Mouse (Mus musculus): ENCODE results near the gene Tcf12. TPM values are rescaled to one million over a fixed set of nuclear protein-coding genes. Genes with fewer than 3 reads are reported as not detected.

The Tcf12 gene
- polyA plus RNA-seq, 1 experiment from 2014 or later: 80.0 TPM

DNA sequence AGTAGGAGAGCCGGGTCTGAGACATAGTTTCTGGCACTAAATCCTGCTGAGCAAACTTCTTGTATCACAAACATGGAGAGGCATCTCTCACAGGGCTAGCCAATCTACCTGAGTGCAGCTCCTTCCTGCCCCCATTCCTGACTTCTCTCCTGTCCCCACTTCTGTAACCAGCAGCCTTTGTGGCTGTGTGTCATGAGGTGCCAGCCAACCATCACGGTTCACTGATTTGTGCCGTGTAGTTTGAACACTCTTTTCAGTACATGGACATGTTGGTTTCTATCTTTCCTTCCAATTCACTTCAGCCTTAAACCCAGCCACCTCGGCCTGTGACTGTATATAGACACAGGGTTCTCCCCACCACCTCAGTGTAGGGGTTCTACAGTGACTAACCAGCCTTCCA, 280.7 kb downstream of the Tcf12 start:
- 81% methylated on average over 4 of the region's 4 CpGs for whole genome bisulfite sequencing
- no peak overlapping the region for H3K9ac ChIP-seq (replicated peaks; ENCODE audit: low read depth, low read length)

GRCm38 (mm10) chr9:71830365-71830764, 281.3 kb downstream of the Tcf12 start:
- Histone ChIP-seq H3K4me3 (ENCODE audit: low read depth, low read length) (no peak overlapping the region), H3K27me3 (ENCODE audit: control insufficient read depth, insufficient read depth, low read length) (no peaks in the 10 kb centered on the region), H3K9me3 (ENCODE audit: control insufficient read depth, low read depth, low read length) (no peaks in the 10 kb centered on the region), H3K9ac (replicated peaks; ENCODE audit: low read depth, low read length) (no peak overlapping the region), H3K36me3 (ENCODE audit: control insufficient read depth, insufficient read depth, low read length) (no peaks in the 10 kb centered on the region), H3K4me1 (ENCODE audit: control insufficient read depth, insufficient read depth, low read length) (peaks cover 2% of the 10 kb centered on the region; the same call in 1 of the 2 replicates), H3K27ac (ENCODE audit: low read length) (no peak overlapping the region), H3K4me2 (replicated peaks; ENCODE audit: low read depth, low read length) (no peak overlapping the region)
- WGBS: 83% methylated on average over 5 of the region's 5 CpGs
- no peak for ATAC-seq (ENCODE audit: insufficient number of reproducible peaks, insufficient read depth, low FRiP score, low read depth)

More for the DNA sequence above, 280.7 kb downstream of the Tcf12 start:
- Histone ChIP-seq H3K27ac (ENCODE audit: low read length) (no peak overlapping the region), H3K4me3 (ENCODE audit: low read depth, low read length) (no peak overlapping the region), H3K4me1 (ENCODE audit: control insufficient read depth, insufficient read depth, low read length) (peaks cover 5% of the 10 kb centered on the region; the same call in 1 of the 2 replicates), H3K9me3 (ENCODE audit: control insufficient read depth, low read depth, low read length) (no peaks in the 10 kb centered on the region), H3K4me2 (replicated peaks; ENCODE audit: low read depth, low read length) (no peak overlapping the region), H3K27me3 (ENCODE audit: control insufficient read depth, insufficient read depth, low read length) (no peaks in the 10 kb centered on the region), H3K36me3 (ENCODE audit: control insufficient read depth, insufficient read depth, low read length) (no peaks in the 10 kb centered on the region)
- no peak for ATAC-seq (ENCODE audit: insufficient number of reproducible peaks, insufficient read depth, low FRiP score, low read depth)

DNA sequence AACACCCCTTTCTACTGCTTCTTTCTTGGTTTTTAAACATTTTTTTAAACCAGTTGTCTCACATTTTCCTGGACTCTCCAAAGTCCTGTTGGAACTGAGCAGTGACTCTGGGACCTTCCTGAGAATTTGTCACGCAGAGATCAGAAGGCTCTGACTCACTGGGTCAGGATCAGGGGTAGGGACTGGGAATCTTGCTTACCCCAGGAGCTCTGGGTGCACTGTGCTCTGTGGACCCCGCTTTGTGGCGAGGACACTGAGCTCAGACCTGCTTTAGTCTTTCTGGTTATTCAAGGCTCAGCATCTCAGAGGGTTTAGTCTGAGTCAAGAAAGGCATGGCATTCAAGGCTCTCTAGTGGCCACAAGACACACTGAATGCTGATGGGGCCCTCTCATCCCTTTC, 281.9 kb downstream of the Tcf12 start:
- ATAC-seq (ENCODE audit: insufficient number of reproducible peaks, insufficient read depth, low FRiP score, low read depth): no peak
- Histone ChIP-seq H3K9me3 (ENCODE audit: control insufficient read depth, low read depth, low read length) (no peaks in the 10 kb centered on the region), H3K27me3 (ENCODE audit: control insufficient read depth, insufficient read depth, low read length) (no peaks in the 10 kb centered on the region), H3K4me2 (replicated peaks; ENCODE audit: low read depth, low read length) (no peak overlapping the region), H3K4me3 (ENCODE audit: low read depth, low read length) (no peak overlapping the region), H3K27ac (ENCODE audit: low read length) (no peak overlapping the region), H3K9ac (replicated peaks; ENCODE audit: low read depth, low read length) (no peak overlapping the region), H3K4me1 (ENCODE audit: control insufficient read depth, insufficient read depth, low read length) (no peaks in the 10 kb centered on the region), H3K36me3 (ENCODE audit: control insufficient read depth, insufficient read depth, low read length) (no peaks in the 10 kb centered on the region)
- 80% methylated on average over 3 of the region's 3 CpGs for WGBS

- 44% methylated on average over 6 of the region's 6 CpGs for WGBS
- no peak overlapping the region for H3K9ac ChIP-seq (replicated peaks; ENCODE audit: low read depth, low read length)
- no peaks in the 10 kb centered on the region for H3K36me3 ChIP-seq (ENCODE audit: control insufficient read depth, insufficient read depth, low read length)
- H3K27ac ChIP-seq (ENCODE audit: low read length): no peak overlapping the region
- H3K9me3 ChIP-seq (ENCODE audit: control insufficient read depth, low read depth, low read length): no peaks in the 10 kb centered on the region
- no peak overlapping the region for H3K4me3 ChIP-seq (ENCODE audit: low read depth, low read length)
- no peak for ATAC-seq (ENCODE audit: insufficient number of reproducible peaks, insufficient read depth, low FRiP score, low read depth)
- H3K4me1 ChIP-seq (ENCODE audit: control insufficient read depth, insufficient read depth, low read length): no peaks in the 10 kb centered on the region
- H3K4me2 ChIP-seq (replicated peaks; ENCODE audit: low read depth, low read length): no peak overlapping the region
- H3K27me3 ChIP-seq (ENCODE audit: control insufficient read depth, insufficient read depth, low read length): no peaks in the 10 kb centered on the region
These were observed 282.5 kb downstream of the Tcf12 start for GRCm38 (mm10) chr9:71829137-71829536.

GRCm38 (mm10) chr9:71827371-71827770, 284.3 kb downstream of the Tcf12 start:
- no peaks in the 10 kb centered on the region for H3K4me1 ChIP-seq (ENCODE audit: control insufficient read depth, insufficient read depth, low read length)
- WGBS: 92% methylated on average over 5 of the region's 5 CpGs
- no peak overlapping the region for H3K9ac ChIP-seq (replicated peaks; ENCODE audit: low read depth, low read length)
- no peak overlapping the region for H3K4me2 ChIP-seq (replicated peaks; ENCODE audit: low read depth, low read length)
- no peaks in the 10 kb centered on the region for H3K27me3 ChIP-seq (ENCODE audit: control insufficient read depth, insufficient read depth, low read length)
- H3K4me3 ChIP-seq (ENCODE audit: low read depth, low read length): no peak overlapping the region
- no peaks in the 10 kb centered on the region for H3K36me3 ChIP-seq (ENCODE audit: control insufficient read depth, insufficient read depth, low read length)
- no peak for ATAC-seq (ENCODE audit: insufficient number of reproducible peaks, insufficient read depth, low FRiP score, low read depth)
- H3K9me3 ChIP-seq (ENCODE audit: control insufficient read depth, low read depth, low read length): no peaks in the 10 kb centered on the region
- H3K27ac ChIP-seq (ENCODE audit: low read length): no peak overlapping the region

DNA sequence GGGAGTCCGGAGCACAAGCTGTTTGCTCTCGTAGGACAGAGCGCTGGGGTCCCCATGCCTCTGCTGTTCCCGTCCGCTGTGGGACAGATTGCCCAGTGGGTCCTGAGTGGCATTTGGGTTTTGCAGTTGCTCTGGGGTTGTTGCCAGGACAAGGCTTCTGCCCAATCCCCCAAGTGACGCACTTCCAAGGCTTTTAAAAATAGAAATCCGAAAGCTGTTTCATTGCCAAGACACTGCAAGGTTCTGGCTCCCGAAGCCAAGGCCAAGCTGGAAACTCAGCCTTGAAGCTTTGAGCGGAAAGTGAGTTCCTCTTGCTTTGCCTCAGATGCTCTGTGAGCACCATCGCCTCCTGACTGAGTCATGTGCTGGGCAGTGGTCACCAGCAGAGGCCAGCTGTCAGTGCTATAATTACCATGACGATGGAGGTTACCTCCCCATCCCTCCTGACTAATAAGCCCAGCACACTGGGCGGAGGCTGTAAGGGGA, 285.6 kb downstream of the Tcf12 start:
- Histone ChIP-seq H3K4me1 (ENCODE audit: control insufficient read depth, insufficient read depth, low read length) (no peaks in the 10 kb centered on the region), H3K4me2 (replicated peaks; ENCODE audit: low read depth, low read length) (no peak overlapping the region), H3K9me3 (ENCODE audit: control insufficient read depth, low read depth, low read length) (no peaks in the 10 kb centered on the region), H3K27ac (ENCODE audit: low read length) (no peak overlapping the region), H3K27me3 (ENCODE audit: control insufficient read depth, insufficient read depth, low read length) (no peaks in the 10 kb centered on the region), H3K4me3 (ENCODE audit: low read depth, low read length) (no peak overlapping the region), H3K9ac (replicated peaks; ENCODE audit: low read depth, low read length) (no peak overlapping the region), H3K36me3 (ENCODE audit: control insufficient read depth, insufficient read depth, low read length) (no peaks in the 10 kb centered on the region)
- WGBS: 63% methylated on average over 12 of the region's 12 CpGs
- ATAC-seq (ENCODE audit: insufficient number of reproducible peaks, insufficient read depth, low FRiP score, low read depth): no peak

GRCm38 (mm10) chr9:71822003-71822402, 289.7 kb downstream of the Tcf12 start:
- WGBS: 79% methylated on average over 3 of the region's 3 CpGs
- ATAC-seq (ENCODE audit: insufficient number of reproducible peaks, insufficient read depth, low FRiP score, low read depth): no peak

DNA sequence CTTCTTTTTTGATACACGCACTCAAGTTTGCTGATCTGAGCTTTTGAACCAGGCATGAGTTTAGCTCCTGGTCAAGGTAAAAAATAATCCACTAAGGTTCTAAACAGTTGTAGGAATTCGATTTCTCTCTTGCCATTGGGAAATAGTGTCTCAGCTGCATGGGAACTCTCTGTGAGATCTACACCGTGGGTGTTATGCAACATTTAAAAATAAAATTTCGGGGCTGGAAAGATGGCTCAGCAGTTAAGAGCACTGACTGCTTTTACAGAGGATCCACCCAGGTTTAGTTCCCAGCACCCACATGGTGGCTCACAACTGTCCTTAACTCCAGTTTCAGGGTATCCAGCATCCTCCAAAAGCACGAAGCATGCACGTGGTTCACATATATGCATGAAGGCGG, 293.2 kb downstream of the Tcf12 start:
- Histone ChIP-seq H3K36me3 (ENCODE audit: control insufficient read depth, insufficient read depth, low read length) (no peaks in the 10 kb centered on the region), H3K4me2 (replicated peaks; ENCODE audit: low read depth, low read length) (no peak overlapping the region), H3K4me1 (ENCODE audit: control insufficient read depth, insufficient read depth, low read length) (no peaks in the 10 kb centered on the region), H3K4me3 (ENCODE audit: low read depth, low read length) (no peak overlapping the region), H3K27ac (ENCODE audit: low read length) (no peak overlapping the region), H3K9me3 (ENCODE audit: control insufficient read depth, low read depth, low read length) (no peaks in the 10 kb centered on the region), H3K27me3 (ENCODE audit: control insufficient read depth, insufficient read depth, low read length) (no peaks in the 10 kb centered on the region), H3K9ac (replicated peaks; ENCODE audit: low read depth, low read length) (no peak overlapping the region)
- no peak for ATAC-seq (ENCODE audit: insufficient number of reproducible peaks, insufficient read depth, low FRiP score, low read depth)
- WGBS: 87% methylated on average over 7 of the region's 7 CpGs

More at GRCm38 (mm10) chr9:71822003-71822402, 289.7 kb downstream of the Tcf12 start:
- no peaks in the 10 kb centered on the region for H3K27me3 ChIP-seq (ENCODE audit: control insufficient read depth, insufficient read depth, low read length)
- no peak overlapping the region for H3K4me2 ChIP-seq (replicated peaks; ENCODE audit: low read depth, low read length)
- no peak overlapping the region for H3K27ac ChIP-seq (ENCODE audit: low read length)
- no peaks in the 10 kb centered on the region for H3K9me3 ChIP-seq (ENCODE audit: control insufficient read depth, low read depth, low read length)
- H3K36me3 ChIP-seq (ENCODE audit: control insufficient read depth, insufficient read depth, low read length): no peaks in the 10 kb centered on the region
- no peak overlapping the region for H3K9ac ChIP-seq (replicated peaks; ENCODE audit: low read depth, low read length)
- no peak overlapping the region for H3K4me3 ChIP-seq (ENCODE audit: low read depth, low read length)
- no peaks in the 10 kb centered on the region for H3K4me1 ChIP-seq (ENCODE audit: control insufficient read depth, insufficient read depth, low read length)

DNA sequence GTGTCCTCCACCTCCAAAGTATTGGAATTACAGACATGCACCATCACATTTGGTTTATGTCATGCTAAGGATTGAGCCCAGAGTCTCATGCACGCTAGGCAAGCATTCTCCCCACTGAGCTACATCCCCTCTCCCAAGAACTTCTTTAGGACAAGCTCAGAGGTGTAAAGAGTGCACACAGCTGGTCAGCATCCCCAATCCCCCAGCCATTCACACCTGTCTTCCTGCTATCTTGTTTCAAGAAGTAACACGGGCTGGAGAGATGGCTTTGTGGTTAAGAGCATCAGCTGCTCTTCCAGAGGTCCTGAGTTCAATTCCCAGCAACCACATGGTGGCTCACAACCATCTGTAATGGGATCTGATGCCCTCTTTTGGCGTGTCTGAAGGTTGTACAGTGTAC, 295.6 kb downstream of the Tcf12 start:
- no peak overlapping the region for H3K4me2 ChIP-seq (replicated peaks; ENCODE audit: low read depth, low read length)
- H3K4me3 ChIP-seq (ENCODE audit: low read depth, low read length): no peak overlapping the region
- H3K27ac ChIP-seq (ENCODE audit: low read length): no peak overlapping the region
- no peaks in the 10 kb centered on the region for H3K36me3 ChIP-seq (ENCODE audit: control insufficient read depth, insufficient read depth, low read length)
- H3K27me3 ChIP-seq (ENCODE audit: control insufficient read depth, insufficient read depth, low read length): no peaks in the 10 kb centered on the region
- 58% methylated on average over 3 of the region's 3 CpGs for WGBS
- H3K9me3 ChIP-seq (ENCODE audit: control insufficient read depth, low read depth, low read length): no peaks in the 10 kb centered on the region
- H3K4me1 ChIP-seq (ENCODE audit: control insufficient read depth, insufficient read depth, low read length): no peaks in the 10 kb centered on the region
- ATAC-seq (ENCODE audit: insufficient number of reproducible peaks, insufficient read depth, low FRiP score, low read depth): no peak
- H3K9ac ChIP-seq (replicated peaks; ENCODE audit: low read depth, low read length): no peak overlapping the region

Measured in stomach, embryonic 14.5 days (tissue).